Mouse (Mus musculus): ENCODE measurements at regions not wholly inside any gene's neighbourhood (a gene's known extent, or its start where the extent isn't known, plus 50 kb on each side); places are given as distances from the start of the nearest gene placed in this dataset.
"Not testable (repeated sequence)": the region's sequence is repeated elsewhere in the genome, so short reads cannot be mapped to it uniquely, and the experiment has no call there.

DNA sequence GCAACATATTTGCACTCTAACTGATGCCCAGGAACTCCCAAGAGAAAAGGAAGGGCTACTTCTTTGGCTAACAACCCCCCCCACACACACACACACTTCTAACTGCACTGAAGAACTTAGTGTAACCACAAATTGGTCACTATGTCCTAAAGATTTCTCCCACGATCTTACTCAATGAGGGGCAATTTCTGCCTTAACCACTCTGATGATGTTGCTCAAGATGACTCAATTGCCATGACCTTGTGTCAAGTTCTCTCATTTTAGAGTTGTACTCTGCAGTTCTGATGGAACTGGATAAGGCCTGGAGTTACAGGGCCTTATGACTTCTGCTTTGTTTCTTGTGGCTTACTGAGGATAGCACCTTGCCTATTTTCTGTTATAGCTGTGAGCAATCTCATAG lies 81.7 kb downstream of the Sem1 start:
- no peak for DNase-seq

DNA sequence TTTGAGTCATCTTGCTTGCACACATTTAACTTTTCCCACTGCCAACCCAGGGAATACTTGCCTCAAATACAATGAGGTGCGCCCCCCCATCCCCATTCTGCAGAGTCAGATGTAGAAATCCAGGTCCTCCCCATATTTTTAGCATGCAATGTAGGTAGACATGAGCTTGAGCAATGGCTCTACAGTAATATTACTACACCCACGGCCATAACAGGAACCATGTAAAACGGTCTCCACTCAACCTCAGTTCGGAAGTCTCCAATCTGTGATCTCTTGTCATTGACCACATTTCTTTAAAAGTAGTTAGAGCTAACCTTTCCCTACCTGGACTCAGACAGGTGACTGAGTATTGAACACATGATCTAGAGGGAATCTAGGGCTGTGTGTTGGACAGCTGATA lies 82.1 kb downstream of the Sem1 start:
- no peak for DNase-seq

DNA sequence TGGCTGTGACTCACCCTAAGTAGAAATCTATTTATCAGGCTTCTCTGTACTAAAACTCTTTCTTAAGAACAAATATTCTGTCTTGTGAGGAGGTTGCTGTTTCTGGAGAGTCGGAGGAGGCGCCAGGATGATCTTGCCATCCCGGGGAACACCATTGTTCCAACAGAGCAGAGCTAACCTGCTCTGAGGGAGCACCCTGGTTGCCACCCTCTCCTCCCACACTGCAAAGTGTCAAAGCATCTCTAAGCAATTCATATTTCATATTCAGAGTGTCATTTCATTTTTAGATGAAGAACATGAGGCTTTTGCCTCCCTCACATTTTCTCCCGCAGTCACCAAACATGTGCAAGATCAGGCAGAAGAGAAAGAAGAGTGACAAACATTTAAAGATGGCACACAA lies 90.3 kb downstream of the Sem1 start:
- no peak for DNase-seq

DNA sequence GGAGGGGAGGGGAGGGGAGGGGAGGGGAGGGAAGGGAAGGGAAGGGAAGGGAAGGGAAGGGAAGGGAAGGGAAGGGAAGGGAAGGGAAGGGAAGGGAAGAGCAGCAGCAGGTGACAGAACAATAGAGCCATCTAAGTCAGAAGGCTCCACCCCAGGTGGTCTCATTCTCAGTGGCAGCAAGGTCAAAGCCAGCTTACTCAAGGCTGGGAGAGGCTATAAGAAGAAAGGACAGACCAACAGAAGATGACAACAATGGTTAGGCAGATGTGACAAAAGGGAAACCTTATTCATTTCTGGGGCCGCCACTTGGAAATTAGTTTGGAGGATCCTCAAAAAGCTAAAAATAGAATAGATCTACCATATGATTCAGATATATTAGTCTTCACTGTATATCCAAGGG lies 96.9 kb downstream of the Sem1 start:
- DNase-seq: not testable (repeated sequence)

DNA sequence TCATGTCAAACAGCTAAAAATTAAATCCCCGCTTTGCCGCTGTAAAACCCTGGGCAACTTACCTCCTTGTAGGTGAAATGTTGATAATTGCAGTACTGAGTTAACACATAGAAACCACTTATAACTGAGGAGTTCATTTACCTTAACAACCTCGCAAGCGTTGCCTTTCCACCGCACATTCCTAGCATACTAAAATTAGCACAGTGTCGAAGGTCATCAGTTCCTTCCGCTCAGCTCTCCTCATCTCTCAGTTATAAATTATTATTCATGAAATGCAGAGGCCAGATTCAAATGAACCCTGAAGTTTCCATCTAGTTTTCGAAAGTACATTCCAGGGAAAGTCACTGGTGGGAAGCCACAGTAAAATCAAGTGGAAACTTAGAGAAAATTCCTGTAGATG lies 108.1 kb downstream of the Sem1 start:
- no peak for DNase-seq

DNA sequence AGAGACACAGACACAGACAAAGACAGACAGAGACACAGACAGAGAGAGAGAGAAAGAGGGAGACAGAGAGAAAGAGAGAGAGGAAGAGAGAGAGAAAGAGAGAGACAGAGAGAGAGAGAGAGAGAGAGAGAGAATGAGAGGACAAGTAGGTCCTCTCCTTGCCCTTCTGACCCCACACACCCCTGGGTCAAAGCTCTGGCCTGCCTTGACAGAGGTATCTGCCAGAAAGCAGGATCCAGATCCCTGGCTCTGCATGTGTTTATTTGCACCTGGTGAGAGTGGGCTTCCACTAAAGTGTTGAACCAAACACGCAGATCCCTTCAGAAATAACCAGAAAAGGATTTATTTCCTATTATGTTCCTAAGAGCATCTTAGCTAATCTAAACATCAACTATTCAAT lies 110.9 kb downstream of the Sem1 start:
- DNase-seq: no peak

DNA sequence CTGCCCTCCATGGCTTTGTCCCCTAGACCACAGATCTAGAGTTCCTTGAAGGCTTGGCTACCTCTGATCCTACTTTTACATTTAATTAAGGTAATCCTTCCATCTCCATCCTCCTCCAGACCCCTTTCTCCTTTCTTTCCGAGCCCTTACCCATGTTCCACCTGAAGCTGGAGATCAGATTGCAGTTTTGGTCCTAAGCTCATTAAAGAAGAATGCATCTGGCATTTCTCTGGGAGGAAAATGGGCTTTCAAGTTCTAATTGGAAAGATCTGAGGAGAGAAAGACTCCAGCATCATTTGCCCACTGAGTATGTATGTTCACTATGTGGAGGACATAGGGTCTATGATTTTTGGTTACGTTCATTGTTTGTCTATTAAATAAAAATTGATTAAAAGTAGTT lies 112.2 kb downstream of the Sem1 start:
- DNase-seq: no peak

DNA sequence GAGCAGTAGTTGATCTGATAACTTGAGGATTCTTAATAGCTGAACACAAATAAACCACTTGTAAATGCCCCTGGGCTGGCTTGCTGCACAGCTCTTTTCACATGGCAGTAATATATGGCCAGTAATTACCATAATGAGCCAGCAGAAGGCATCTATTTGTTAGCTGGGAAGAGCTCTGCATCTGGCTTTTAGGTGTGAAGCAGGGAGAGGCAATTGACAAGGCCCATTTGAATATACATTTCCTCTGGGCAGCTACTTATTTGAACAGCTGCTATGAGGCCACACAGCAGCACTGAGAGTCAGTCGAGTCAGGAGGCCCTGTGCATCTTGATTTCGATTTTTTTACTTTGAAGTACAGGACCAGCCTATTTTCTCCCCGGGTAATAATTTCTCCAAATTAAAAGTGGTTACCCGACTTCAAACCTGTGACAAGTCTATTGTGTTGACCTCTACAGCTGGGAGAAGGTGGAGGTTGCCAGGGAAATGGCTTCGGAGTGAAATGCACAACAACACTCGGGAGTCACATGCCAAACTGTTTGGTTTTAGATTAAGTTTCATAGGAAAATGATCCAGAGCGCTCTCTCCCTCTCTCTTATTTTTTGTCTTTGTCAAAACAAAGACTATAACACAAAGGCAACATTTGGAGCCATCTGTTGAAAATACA lies 114.5 kb downstream of the Sem1 start:
- no peak for DNase-seq

DNA sequence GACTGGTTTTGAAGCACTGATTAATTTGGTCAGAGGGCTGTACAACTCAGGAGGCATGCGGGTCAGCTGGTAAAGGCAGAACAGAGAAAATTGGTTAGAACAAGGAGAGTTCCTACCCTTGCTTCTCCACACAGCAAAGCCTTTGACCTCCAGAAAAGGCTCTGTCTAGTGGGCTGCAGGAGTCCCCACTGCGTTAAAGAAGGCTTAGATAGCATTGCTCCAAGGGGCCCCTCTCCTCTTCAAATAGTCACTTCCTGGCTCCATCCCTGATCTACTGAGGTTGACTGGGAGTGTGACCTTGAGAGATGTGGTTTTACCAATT lies 118.6 kb downstream of the Sem1 start:
- no peak for DNase-seq

DNA sequence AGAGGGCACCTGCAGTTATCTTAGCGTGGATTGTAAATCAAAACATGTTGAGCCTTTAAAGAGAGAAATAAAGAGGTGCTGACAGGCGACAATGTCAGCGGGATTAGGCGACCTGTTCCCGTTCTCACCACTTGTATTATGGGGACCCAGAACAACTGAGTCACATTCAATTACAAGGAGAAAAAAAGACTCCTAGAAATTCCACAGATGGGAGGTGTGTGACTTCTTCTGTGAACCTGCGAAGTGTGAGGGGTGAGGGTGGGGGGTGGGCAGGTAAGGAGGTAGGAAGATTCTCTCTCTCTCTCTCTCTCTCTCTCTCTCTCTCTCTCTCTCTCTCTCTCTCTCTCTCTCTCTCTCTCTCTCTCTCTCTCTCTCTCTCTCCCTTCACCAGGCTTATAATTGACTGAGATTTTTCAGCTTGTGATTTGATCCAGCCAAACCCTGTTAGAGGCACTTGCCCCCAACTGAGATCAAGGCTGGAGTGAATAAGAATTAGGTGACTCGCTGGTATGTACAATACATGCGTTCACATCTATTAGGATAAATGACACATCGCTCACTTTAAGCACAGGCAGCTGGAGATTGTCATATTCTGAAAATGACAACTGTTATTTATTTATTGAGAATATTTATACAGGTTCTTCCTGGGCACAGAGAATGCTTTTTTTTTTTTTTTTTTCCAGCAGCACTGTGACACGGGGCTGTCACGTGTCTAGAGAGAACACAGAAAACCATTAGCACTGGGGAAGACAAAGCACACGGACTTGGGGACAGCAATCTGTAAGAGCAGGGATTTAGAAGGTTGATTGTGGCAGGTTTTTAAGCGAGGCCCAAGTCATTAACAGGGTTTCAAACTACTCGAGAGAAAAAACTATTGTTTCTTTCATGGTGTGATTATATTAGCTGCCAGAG lies 119.2 kb downstream of the Sem1 start:
- no peak for DNase-seq

DNA sequence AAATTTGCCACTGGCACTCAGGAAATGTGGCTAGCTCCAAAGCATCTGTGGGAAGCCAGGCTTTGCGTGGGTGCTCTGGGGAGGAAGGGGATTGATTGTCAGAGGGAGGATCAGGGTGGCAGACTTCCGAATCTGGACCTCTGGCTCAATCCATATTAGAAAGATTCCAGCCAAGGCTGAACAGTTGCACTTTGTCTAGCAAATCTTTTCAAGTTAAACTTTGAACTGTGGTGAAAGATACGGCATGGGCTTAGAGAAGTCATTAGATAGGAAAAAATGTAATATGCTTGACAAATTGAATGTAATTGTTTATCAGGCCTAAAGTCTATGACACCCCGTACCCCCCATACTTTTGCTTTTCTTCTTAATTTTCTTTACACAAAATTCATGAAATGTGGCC lies 120.7 kb downstream of the Sem1 start:
- no peak for DNase-seq

DNA sequence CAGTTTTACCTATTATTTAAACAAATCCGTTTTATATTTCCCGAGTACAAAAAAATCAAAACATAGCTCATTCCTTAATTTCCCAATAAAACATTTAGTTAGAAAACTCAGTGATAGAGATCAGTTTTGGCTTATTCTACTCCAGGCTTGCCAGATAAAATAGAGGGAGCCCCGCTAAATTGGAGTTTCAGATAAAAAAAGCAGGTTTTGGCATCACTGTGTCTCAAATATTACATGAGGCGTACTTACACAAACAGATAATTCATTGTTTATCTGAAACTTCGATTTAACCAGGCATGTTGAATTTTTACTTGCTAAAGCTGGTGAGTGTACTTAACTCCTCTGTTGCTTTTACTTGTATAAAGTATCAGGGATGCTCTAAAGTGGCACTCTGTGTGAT lies 121.5 kb downstream of the Sem1 start:
- DNase-seq: no peak

DNA sequence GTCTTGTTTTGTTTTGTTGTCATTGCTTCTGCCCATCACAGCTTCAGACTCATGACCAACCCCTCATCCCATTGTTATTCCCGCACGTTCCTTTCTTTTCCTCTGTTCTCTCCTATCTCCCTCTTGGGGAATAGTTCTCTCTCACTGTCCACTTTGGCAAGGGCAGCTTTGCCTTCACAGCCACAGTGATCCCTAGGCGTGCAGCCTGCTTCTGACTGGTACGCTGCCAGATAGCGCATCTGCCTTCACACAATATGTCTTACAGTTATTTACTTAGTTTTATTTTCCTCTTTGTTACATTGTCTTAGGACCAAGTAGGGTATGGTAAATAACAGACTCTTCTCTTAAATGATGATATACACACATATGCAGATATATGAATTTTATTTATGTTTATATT lies 122.9 kb downstream of the Sem1 start:
- no peak for DNase-seq

DNA sequence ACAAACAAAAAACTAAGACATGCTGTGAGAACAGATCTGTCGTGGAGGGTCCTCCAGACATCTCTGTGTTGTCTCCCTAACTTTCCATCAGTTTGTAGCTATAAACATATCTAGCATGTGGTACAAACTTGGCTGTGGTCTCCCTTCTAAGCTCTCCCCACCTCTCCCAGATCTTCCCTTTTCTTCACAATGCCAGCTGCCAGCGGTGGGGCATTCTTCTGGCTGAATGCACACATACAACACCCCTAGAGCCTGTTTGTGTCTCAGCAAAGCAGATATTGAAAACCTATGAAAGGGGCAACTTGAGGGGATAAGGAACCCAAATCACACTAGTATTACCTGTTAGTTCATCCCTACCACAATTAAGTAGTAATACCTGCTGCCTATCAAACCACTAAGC lies 124.1 kb downstream of the Sem1 start:
- no peak for DNase-seq

DNA sequence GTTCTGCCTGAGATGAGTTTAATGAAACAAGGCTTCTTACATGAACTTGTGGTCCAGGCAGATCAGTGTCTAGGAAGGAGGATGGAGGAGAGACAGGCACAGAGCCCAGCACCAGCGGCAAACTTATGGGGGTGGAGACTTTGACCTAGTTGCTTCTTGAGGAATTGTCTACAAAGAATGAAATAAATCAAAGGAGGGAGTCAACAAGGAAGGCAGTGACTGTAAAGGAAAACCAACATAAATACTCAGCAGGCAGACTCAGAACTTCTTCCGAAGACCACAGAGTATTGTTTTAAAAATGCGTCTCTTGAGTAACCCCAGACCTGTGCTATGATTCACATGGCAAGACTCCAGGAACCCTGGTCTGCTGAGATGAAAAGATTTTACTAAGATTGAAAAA lies 143.6 kb downstream of the Sem1 start:
- DNase-seq: no peak

DNA sequence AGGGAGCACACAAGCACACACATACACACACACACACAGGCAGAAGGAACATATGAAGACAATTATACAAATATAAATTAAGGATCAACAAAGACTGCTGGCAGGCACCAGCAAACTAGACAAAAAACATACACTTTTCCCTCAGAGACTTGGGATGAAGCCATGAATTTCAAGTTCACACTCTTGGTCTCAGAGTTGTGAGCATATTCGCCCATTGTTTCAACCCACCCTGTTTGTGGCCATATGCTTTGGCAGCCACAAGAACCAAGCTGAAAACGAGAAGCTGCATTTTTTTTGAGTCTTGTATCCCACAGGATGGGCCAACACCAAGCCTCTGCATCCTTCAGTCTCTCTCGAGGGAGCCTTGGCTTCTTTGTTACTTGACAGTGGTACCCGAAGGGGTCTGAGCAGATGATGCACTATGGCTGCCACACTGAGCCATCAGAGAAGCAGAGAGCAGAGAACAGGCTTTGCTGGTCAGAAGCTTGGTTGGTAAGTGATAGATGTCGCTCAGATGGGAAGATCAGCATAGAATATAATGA lies 144.1 kb downstream of the Sem1 start:
- DNase-seq: no peak

DNA sequence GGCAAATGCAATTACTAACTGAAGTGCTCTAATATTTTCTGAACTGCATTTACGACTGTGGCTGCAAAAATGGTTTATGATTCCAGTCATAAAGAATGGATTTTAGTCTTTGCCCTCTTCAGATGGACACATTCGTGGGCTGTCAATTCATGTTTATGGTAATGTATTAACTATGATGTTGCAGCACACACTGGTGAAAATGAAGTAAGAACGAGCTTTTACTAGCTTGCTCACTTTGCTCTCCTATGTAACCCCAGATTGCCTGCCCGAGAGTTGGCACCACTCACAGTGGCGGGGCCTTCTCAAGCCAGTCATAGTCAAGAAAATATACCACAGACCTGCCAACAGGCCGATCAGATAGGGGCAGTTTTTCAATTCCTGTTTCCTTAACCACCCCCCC lies 145.3 kb downstream of the Sem1 start:
- DNase-seq: no peak

DNA sequence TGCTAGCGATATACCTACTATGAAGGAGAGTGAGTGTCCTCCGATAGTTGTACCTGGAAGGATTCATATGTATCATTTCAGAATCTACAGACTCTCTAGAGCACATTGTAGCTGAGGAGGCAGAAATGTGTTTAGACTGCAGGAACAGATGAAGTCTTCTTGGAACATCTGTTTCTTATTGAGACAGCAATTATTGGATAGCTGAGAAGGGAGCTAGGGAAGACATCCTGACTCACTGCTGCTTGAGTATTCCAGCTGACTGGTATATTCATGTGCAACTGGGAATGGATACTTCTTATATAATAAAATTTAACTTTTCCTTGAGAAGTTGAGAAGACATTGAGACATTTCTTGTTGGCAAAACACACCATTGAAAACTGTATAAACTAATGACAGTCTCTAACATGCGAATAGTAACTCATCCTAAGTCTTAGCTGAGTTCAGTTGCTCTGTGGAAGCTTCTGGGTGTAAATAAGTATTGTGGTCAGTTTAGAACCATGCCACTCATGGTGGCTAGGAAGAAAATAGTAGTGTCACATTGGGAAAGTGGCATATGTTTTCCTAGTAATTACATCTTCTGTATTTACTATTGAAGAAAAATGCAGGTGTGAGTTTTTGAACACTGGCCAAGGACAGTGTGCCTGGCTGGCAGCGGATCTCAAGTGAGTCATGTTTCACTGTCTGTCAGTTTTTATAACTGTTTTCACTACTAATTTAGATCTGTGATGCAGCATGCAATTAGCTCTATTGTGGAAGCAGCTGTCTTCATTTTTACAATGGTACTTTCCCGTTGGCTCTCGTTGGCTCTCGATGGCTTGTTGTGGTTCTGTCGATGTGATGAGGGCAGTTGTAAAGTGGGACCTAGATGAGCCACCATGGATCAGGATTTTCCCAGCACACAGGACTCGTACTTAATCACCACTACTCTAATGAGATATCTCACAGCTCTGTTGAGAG lies 163.5 kb downstream of the Sem1 start:
- no peak for DNase-seq

DNA sequence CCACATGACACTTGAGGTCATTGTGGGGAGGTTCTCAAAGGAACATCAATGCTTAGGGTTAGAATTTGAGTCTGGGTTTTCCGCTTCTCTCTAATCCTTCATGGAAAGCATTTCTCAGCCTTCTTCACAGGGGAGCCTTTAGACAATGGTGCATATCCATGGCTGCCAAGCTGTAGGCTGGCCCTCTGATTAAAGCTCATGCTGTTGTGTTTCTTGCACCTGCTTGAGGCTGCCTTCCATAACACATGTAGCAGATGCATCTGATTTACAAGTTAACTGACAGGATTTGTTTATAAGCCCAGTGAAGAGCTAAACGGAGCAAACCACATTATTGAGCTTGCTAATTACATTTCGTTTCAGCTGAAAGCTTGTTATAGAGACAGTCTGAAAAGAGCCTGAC lies 180.5 kb downstream of the Sem1 start:
- no peak for DNase-seq

DNA sequence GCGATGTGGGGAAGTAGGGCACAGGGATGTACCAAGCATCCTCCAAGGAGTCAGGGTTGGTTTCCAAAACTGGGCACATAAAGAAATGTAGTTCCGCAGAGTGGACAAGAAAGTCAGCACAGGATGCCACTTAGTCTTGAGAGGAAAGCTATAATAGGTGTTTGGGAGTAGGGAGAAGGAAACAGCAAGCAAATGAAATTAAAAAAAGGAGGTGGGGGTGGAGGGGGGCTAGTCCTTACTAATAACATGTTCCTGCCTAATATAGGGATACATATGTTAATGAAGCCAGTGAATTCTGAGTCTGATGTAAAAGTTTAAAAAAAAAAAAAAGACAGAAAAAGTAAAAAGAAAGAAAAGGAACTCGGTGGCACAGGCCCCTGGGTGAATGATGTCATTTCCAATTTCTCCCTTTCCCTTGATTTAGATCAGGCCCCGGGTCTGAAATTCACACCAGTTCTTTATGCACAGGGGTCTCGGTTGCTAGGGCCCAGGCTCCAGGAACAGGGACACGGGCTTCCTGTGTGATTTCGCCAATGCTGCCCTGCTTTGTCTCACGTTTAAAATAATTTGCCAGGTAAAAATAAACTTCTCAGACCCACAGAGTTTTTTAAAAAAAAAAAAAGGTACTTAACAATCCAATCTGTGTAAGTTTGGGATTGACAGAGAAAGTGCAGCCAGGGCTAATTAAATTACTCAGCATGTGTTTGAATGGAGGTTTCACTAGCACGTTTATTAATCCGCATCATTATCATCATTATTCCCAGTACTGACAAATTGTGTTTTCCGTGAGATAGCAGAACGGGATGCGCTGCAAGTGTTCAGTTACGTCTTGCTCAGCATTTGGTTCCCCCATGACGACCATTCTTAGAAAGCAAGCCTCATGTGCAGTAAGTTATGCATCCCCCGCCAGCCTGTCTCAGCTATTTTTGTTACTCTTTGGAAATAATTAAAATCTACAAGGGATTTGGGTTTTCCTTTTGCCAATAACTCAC lies 172.8 kb upstream of the Slc25a13 start:
- no peak for DNase-seq

DNA sequence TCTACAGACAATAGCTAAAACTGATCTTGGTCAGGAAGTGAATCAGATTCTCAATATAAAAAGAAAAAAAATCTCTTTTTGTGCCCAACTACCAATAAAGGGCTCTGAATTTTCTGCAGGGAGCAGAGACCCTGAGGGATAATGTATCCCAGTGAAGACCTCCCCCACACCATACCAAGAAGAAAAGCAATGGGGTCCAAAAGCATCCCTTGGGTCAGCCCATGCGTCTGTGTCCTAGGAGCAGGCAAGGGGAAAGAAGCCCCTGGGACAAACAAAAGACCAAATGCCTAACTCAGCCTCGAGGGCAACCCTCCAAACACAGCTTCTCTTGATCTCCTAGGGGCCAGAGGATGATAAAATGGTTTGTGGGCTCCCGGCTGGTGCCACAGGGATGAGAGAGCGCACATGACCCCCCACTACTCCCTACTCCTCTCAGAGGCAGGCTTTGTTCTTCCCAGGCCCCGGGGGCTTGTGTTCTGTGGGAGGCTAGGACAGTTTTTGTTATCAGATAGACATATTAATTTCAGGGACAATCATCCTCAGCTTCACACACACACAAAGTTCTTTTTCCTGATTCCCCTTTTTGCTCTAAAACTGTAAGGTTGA lies 172.0 kb upstream of the Slc25a13 start:
- no peak for DNase-seq

DNA sequence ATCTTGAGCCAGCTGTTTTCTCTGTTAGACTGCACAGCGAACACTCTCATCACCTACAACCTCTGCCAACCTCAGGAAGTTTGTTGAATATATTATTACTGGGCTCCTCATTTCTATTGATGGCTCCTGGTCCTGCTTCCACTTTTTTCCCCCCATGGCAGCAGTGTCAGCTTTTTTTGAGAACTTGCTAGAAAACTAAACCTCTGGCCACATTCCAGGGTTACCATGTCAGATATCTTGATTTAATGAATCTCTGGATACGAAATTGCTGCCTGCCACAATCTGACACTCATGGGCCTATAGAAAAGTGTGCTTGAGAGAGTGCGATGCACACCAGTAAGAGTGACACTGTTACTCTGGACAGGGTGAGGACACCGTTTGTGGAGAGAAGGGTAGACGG lies 170.6 kb upstream of the Slc25a13 start:
- no peak for DNase-seq

All from cerebellum, adult 9-10 months (tissue).